Mouse (Mus musculus) T-helper 2 cell (primary cell): ENCODE results near the gene Pidd1.

Source experiments
- in situ Hi-C: fragments of 300-600 bp; cut with MboI, MseI; formaldehyde crosslinking; loops from one replicate; pipeline ENCODE4 v1.15.1; 2025; ENCODE audit warnings: high pct_unique_total_duplicates

The Pidd1 gene

GRCm38 (mm10) chr7:141436523-141436892 is 7.3 kb downstream of the Pidd1 start:
- in situ Hi-C loops = no loop called here

DNA sequence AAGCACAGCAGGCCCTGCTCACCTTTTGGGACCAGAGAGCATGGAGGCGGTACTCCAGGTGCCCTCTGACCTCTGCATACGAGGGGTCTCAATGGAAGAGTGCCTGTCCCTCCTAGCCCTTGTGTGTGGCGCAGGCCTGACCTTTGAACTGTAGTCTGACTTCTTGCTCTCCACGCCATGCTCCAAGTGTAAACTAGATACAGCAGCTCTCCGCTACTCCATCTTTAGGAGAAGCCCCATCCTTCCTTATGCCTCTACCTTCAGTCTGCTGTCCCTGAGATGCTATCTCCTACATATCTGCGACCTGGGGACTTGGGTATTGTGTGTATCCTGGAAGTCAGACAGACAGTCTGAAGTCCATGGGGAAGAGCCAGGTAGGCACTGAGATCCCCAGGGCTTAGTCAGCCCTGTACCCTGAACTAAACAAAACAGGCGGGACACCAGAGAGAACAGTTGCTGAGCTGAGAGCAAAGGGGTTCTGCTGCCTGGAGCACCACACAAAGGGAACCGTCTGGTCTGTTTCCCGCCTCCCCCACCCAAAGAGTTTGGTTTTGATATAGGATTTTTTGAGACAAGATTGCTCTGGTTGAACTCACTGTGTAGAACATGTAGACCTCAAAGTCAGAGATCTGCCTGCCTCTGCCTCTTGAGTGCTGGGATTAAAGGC is 7.8 kb downstream of the Pidd1 start:
- in situ Hi-C loops = no loop called here

GRCm38 (mm10) chr7:141435129-141435855 is 8.5 kb downstream of the Pidd1 start:
- in situ Hi-C loops = no loop called here

DNA sequence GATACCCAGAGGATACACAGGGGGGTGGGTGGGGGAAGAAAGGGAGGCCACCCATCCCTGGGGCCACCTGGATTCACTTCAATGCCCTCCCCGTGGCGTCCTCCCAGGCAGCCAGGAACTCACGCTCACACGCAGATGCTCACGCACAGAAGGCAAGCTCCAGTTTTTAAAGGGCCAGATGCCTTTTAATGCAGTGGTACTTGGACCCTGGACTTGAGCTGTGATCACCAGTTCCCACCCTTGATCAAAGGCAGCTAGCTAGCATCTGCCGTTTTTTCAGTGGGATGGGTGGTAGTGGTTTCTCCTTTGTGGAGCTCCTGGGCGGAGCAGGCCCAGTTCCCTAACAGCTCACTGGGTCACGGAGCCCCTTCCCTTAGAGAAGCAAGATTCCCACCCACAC is 9.4 kb downstream of the Pidd1 start:
- in situ Hi-C loops = no loop called here

GRCm38 (mm10) chr7:141433517-141434400 is 10.1 kb downstream of the Pidd1 start:
- in situ Hi-C loops = no loop called here

DNA sequence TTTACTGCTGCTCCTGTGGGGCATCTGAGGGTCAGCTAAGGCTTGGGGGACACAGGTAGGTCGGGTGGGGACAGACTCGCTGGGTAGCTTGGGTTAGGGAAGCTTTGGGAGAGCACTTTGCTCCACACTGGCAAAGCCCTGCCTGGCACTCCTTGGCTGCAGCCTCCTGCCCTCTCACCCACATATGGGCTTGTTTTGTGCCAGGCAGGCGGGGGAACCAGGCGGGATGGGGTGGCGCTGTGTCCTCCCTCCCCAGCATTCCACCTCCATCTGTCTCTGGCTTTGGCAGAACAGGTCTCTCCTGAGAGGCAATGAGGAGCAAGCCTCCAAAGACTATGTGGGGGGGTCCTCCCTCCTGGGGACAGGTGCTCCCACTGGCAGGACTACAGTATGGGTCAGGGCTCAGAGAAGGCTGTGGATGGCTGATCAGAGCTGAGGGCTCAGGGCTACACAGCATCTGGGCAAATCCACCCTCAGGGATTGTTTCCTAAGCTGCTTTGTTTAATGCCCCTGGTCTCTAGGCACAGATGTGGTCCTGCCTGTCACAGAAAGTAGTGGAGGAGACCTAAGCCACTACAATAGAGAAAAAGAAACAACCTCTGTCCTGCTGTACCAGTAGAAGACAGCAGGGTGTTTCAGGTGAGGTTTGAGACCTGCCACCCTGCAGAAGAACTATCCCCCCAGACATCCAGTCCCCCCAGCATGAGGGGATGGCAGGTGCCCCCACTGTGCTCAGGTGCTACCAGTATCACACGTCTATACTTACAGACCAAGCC is 10.9 kb downstream of the Pidd1 start:
- in situ Hi-C loops = no loop called here

DNA sequence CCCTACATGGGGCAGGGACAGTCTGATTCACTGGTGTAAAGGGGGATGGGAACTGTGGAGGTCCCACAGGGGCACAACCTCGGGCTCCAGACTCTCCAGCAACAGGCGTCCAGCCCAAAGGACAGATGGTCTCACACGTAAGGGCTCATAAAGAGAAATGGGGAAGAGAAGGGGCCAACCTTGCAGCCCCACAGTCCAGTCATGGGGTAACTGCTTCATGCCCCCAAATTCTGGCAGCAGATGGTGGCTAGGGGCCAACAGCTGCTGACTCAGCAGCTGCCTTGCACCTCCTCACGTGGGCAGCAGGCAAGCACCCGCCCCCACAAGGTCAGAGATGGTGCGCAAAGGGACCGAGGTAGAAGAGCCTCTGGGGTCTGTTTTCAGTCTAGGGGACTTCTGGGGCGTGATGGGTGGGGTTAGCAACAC is 11.6 kb downstream of the Pidd1 start:
- in situ Hi-C loops = no loop called here

DNA sequence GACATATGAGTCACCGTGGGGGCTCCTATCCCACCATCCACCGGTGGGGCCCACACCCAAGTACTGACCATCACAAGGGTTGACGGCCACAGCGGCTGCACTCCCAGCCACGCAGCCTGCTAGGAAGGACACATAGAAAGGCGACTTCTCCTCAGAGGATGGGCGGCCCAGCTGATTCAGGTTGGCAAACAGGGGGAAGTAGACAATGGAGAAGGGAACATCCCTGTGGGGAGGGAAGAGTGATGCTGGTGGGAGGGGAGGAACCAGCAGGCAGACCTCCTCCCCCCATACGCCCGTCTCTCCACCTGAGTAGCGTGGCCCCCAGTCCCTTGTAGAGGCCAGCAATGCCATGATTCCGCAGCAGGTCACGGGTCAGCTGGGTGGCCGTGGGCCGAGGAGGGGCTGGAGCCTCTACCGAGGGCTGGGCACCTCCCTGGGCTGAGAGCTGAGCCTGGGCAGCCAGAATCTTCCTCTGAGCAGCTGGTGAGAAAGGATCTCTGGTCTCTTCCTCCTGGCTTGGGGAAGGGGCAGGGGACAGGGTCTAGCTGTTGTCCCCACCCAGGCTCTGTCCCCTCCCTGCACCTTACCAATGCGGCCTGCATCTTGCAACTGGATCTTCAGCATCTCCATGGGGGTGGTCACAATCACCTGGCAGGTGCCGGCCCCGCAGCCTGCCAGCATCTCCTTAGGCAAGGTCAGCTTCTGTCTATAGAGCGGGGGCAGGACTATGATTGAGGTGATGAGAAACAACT is 12.2 kb downstream of the Pidd1 start:
- in situ Hi-C loops = no loop called here

DNA sequence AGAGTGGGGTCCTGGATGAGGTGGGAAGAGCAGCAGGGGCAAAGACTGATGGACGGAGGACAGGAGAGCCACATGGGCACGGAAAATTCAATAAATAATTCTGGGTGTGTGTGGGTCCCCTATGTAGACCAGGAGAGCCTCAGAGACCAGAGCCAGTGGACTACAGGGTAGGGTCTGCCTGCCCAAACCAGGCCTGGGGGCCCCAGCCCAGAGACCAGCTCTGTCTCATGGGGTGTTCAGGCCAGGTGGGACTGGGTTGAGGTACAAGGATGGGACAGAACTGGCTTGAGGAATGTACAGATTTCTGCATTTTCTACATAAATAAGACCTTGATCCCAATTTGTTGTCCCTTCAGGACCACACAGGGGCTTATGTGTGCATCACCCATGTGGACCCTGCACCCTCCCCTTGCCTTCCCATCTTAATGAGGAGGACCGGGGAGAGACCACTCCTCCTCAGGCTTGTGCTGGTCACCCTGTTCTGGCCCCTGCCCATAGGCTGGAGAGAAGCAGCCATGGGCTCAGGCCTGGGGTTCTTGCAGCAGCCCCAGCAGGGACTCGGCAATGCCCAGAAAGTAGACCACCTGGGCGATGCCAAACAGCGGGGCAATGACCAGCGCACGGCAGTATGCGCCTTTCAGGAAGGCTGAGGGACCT is 13.1 kb downstream of the Pidd1 start:
- in situ Hi-C loops = no loop called here

DNA sequence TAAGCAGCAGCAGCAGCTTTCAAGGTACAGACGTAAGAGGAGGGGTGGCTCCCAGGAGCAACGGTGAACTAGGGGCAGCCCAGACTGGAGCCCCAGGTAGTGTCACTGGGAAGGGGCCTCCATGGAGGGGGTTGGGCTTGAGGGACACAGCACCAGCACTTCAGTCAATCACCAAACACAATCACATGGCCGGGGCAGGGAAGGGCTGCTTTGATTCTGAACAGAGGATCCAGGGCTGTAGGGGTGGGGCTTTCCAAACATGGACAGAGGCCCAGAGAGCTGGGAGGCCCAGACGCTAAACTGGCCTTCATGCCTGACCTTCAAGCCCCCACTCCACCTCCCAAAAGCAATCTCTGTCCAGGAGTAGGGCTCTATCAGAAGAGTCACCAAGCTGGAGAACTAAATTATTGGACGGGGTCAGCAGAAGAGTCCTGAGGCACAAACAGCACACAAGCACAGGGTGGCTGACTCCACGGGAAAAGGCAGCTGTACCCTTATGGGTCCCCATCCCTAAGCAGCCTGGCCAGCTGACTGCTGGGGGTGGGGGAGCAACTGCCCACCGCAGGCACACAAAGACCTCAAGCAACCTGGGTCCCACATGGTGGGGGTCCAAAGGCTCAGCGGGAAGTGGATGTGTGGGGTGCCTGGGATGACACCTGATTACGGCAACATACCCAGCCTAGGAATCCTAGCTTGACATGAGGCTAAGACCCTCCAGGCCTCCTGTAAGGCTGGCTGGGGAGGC is 13.8 kb downstream of the Pidd1 start:
- in situ Hi-C loops = no loop called here

GRCm38 (mm10) chr7:141429310-141429709 is 14.5 kb downstream of the Pidd1 start, which contains the start of gene Cend1:
TSS of gene Cend1 (minus strand) at chr7:141429491.
- in situ Hi-C loops = no loop called here

DNA sequence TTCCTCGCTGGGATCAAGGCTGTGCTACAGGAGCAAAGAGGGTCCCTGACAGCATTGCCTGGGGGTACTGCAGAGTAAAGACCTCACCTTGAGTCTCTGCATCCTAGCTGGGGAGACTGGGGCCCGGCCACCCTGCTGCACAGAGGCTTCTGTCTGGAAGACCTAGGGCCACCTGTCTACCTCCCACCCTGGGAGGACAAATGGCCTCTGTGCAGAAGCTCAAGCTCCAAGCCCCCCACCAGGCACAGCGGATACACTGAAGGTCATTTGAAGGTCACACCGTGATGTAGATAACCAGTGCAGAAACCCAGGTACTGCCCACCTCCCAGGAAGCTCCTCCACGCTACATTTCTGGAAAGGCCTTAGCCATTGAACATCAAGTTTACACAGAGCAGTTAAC is 15.1 kb downstream of the Pidd1 start:
- in situ Hi-C loops = no loop called here

- in situ Hi-C loops = no loop called here
Observed at GRCm38 (mm10) chr7:141426948-141427730, 16.7 kb downstream of the Pidd1 start.

DNA sequence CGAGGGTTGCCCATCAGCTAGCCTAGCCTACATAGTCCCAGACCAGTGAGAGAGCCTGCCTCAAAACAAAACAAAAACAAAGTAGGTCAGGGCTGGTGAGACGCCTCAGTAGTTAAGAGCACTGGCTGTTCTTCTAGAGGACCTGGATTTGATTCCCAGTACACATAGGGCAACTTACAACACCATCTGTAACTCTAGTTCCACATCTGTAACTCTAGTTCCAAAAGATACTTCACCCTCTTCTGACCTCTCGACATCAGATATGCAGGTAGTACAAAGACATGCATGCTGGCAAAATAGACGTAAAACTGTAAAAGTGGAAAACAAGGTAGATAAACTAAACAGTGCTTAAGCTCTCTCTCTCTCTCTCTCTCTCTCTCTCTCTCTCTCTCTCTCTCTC is 20.0 kb downstream of the Pidd1 start:
- in situ Hi-C loops = no loop called here

GRCm38 (mm10) chr7:141420030-141420702 is 23.7 kb downstream of the Pidd1 start:
- in situ Hi-C loops = no loop called here

DNA sequence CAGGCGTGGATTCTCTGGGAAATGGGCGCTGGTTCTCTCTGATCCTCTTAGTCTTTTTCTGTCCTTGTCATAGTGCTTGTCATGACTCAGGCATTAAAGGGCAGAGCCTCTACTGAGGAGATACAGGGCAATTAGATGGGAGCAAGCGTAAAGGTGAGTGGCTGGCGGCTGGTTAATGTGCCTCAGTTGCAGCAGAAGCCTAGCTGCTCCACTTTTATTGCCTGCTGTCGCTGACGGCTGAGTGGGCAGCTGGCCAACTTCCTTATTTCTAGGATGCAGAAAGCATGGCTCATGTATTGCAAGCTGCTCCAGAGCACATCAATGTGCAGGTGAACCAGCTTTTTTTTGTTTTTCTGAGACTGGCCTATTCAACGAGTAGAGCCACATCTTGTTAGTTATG is 24.9 kb downstream of the Pidd1 start:
- in situ Hi-C loops = no loop called here

GRCm38 (mm10) chr7:141417731-141418681 is 25.8 kb downstream of the Pidd1 start:
- in situ Hi-C loops = no loop called here
